Mouse (Mus musculus) embryo, embryonic 9.5 days (tissue): ENCODE measurements around the gene Pdzrn4.

ENCODE experiments used
- DNase-seq: peaks from one replicate; pipeline ENCODE4 v3.0.0-alpha.2; 2017; ENCODE audit errors: extremely low spot score

Gene Pdzrn4

GRCm38 (mm10) chr15:92500276-92500838 is 103.7 kb downstream of the Pdzrn4 start:
- DNase-seq = no peak

GRCm38 (mm10) chr15:92502797-92503196 is 106.1 kb downstream of the Pdzrn4 start:
- DNase-seq = no peak

- no peak for DNase-seq
These were observed 112.7 kb downstream of the Pdzrn4 start for GRCm38 (mm10) chr15:92509372-92509771.

GRCm38 (mm10) chr15:92515651-92516050 is 119.0 kb downstream of the Pdzrn4 start:
- DNase-seq = no peak

GRCm38 (mm10) chr15:92520677-92521225 is 124.1 kb downstream of the Pdzrn4 start:
- DNase-seq = no peak

- no peak for DNase-seq
These were observed 125.0 kb downstream of the Pdzrn4 start for GRCm38 (mm10) chr15:92521686-92522085.

- no peak for DNase-seq
These were observed 128.2 kb downstream of the Pdzrn4 start for GRCm38 (mm10) chr15:92524917-92525316.

GRCm38 (mm10) chr15:92525416-92525815 is 128.7 kb downstream of the Pdzrn4 start:
- no peak for DNase-seq

- no peak for DNase-seq
These were observed 130.1 kb downstream of the Pdzrn4 start for GRCm38 (mm10) chr15:92526731-92527130.

- DNase-seq = no peak
These were observed 146.6 kb downstream of the Pdzrn4 start for GRCm38 (mm10) chr15:92543252-92543651.

GRCm38 (mm10) chr15:92547294-92547911 is 150.7 kb downstream of the Pdzrn4 start:
- no peak for DNase-seq

- no peak for DNase-seq
These were observed 158.4 kb downstream of the Pdzrn4 start for GRCm38 (mm10) chr15:92555012-92555574.

GRCm38 (mm10) chr15:92555716-92556115 is 159.0 kb downstream of the Pdzrn4 start:
- DNase-seq = no peak

GRCm38 (mm10) chr15:92558592-92558991 is 161.9 kb downstream of the Pdzrn4 start:
- no peak for DNase-seq

GRCm38 (mm10) chr15:92562149-92562548 is 165.5 kb downstream of the Pdzrn4 start:
- no peak for DNase-seq

GRCm38 (mm10) chr15:92563576-92563975 is 166.9 kb downstream of the Pdzrn4 start:
- no peak for DNase-seq

GRCm38 (mm10) chr15:92570526-92571243 is 174.0 kb downstream of the Pdzrn4 start:
- no peak for DNase-seq

- no peak for DNase-seq
These were observed 174.5 kb downstream of the Pdzrn4 start for GRCm38 (mm10) chr15:92571244-92571539.

GRCm38 (mm10) chr15:92577476-92577875 is 180.8 kb downstream of the Pdzrn4 start:
- no peak for DNase-seq

GRCm38 (mm10) chr15:92580217-92580616 is 183.5 kb downstream of the Pdzrn4 start:
- no peak for DNase-seq

GRCm38 (mm10) chr15:92580742-92581383 is 184.2 kb downstream of the Pdzrn4 start:
- DNase-seq = no peak
